Mouse (Mus musculus): ENCODE measurements at regions not wholly inside any gene's neighbourhood (a gene's known extent, or its start where the extent isn't known, plus 50 kb on each side); places are given as distances from the start of the nearest gene placed in this dataset.

GRCm38 (mm10) chr1:189972790-189973406 lies 50.7 kb upstream of the Smyd2 start:
- TF ChIP-seq CHD2 (IDR thresholded peaks at IDR 0.05; ENCODE audit: low read depth, low read length) = no peak
- 0 out of 2 replicates have a peak, but pooled peaks have one; percentile 39 for TF ChIP-seq ZNF384 (IDR thresholded peaks at IDR 0.05; ENCODE audit: low read depth, low read length)

Measured in ES-E14 (cell line).